Mouse (Mus musculus): Measurements from ENCODE around the gene 4921524J17Rik. TPM values are rescaled to one million over a fixed set of nuclear protein-coding genes. Genes with fewer than 3 reads are reported as not detected.

4921524J17Rik gene
- 34.7 and 41.9 TPM in 2 replicates for polyA plus RNA-seq (2012)

DNA sequence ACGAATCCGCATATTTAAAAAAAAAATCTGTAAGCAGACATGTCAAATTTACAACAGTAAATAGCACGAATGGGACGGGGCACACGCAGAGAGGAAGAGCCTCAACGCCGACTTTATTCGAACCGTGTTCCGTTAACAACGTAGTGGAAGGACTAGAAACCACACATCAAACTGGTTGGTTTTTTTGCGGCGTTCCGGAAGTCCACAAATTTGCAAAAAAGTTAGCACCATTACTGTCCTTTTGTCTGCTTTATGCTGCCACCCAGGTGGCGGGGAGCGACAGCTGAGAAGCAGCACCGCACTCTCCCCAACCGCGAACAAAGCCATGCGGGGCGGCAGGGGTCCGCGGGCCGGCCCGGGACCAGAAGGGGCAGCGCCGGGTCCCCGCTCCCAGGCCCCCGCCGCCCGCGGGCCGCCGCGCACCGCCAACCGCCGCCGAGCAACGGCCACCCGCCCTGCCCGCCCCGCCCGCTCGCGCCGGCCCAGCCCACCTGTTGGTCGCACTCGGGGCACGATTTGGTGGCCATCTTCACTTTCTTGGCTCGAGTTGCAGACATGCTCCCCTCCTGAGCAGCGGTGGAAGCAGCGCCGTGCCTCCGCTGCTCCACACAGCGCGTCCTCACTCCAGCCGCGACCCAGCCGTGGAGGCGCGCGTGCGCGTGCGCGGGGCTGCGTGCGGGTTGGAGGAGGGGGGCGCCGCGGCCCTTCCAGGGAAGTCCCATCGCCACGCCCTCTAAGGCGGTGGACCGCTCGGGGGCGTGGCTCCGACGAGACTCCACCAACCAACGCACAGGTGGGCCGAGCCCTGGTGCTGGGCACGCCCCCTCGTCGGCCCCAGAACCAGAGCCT, at the start of gene 4921524J17Rik:
Gene 4921524J17Rik, minus strand, starts transcription at position 666 of the 849 bp plus-strand sequence.
- no peak for TF ChIP-seq GATA1 (IDR thresholded peaks at IDR 0.05; ENCODE audit: low read length)

DNA sequence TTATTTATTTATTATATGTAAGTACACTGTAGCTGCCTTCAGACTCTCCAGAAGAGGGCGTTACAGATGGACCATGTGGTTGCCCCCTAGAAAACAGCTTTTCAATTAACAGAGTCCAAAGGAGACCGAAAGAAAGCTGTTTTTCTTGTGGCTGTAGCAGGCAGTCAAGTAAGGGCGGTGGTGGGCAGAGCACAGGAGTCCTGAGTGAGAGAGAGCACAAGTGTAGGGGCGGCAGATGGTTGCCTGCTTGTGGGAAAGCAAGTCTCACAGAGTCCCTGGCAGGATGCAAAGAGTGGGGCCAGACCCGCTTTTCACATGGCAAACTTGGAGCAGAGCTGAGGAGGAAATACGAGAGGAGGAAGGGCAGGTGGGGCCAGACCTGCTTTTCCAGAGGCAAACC, 49.8 kb upstream of the 4921524J17Rik start:
- TF ChIP-seq GATA1 (IDR thresholded peaks at IDR 0.05; ENCODE audit: low read length): no peak

DNA sequence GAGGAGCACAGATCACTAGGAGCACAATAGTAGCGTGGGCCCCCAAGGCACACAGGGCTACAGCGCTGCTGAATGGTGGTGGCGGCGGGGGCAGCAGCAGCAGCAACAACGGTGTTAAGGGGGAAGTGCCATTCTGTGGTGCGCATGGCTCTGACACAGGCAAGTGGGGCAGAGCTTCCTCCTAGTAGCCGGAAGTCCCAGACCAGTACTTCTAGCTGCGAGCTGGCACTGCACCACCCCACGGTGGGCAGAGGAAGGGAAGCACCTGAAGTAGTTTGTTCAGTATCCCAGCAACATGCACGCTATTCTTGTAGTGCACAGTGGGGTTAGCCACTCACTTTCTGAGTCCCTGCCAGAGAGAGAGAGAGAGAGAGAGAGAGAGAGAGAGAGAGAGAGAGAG, 49.3 kb upstream of the 4921524J17Rik start:
- no peak for TF ChIP-seq GATA1 (IDR thresholded peaks at IDR 0.05; ENCODE audit: low read length)

DNA sequence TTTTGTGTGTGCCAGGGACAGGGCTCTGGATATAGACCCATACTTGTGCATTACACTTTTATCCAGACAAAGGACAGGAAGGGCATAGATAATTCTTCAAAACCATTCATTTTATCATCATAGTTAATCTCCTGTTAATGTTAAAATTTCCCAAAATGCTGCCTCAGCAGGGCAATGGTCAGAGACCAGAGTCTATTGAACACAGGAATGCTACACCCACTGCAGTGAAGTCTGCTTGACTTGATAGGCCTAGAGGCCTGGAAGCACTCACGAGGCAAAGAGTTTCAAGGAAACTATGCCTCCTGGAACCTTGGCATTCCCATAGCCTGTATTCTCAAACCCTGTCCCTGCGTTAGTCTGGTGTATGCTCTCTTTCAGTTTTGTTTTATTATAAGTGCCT, 47.1 kb upstream of the 4921524J17Rik start:
- TF ChIP-seq GATA1 (IDR thresholded peaks at IDR 0.05; ENCODE audit: low read length): no peak

DNA sequence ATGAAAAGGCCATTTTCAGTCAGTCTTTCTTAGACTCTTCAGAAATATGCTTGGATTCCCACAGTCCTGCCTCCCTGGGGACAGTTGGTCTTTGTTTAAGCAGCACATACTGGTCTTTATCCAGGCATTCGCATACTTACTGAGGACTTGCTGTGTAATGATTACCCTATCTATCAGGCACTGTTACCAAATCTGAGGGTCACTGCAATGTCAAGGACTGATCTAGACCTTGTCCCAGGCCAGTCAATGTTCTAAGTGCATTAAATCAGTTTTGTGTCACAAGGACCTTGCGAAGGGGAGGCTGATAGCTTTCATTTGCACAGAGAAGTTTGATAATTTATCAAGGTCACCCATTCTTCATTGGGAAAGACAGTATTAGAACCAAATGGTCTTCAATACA, 45.8 kb upstream of the 4921524J17Rik start:
- no peak for TF ChIP-seq GATA1 (IDR thresholded peaks at IDR 0.05; ENCODE audit: low read length)

DNA sequence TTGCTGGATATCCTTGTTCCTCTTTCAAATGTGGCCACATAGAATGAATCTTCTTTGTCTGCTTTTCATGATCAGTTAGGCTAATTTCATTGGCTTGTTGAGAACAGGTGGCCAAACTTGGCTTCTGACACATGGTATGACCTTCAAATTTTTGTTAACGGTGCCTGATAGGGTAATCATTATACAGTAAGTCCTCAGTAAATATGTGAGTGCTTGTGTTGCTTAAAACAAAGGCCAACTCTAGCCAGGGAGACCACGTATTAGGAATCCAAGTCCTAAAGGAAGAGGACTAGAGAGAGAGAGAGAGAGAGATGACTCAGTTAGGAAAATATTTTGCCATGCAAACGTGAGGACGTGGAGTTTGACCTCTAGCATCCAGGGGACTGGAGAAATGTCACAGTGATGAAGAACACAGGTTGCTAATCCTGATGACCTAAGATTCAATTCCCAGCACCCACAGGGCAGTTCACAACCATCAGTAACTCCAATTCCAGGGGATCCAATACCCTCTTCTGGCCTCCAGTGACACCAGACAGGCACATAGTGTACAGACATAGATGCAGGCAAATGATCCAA, 44.4 kb upstream of the 4921524J17Rik start:
- TF ChIP-seq GATA1 (IDR thresholded peaks at IDR 0.05; ENCODE audit: low read length): no peak

DNA sequence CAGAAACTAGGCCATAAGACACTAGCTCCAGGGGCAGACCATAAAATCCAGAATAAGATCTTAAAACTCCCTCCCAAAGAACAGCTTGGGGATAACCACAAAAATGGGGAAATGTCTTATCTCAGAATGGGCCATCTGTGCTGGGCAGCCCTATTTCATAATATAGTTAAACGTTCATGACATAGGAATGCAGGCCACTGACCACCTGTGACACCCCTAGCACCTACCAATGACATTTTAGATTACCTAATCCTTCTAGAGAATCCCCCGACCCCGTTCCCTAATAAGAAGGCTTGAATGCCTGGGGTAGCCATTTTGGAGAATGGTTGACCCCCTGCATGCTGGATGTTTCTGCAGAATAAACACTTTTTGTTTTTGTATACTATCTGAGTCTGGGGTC, 42.3 kb upstream of the 4921524J17Rik start:
- no peak for TF ChIP-seq GATA1 (IDR thresholded peaks at IDR 0.05; ENCODE audit: low read length)

DNA sequence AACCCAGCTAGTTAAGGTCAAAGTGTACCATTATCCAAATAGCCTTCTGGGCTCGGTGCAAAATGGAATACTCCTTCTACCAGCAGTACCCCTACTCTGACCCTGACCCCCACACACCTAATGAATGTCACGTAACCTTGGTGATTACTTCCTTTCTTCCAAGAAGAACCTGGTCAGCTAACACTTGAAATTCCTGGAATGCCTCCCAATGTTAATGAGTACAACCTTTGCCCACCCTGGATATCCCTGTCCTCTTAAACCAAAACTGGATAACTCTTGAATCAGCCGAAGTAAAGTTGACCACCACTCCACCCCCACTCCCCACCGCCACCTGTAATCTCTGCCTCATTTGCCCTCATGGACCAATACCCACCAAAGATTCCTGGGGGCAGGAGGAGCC, 40.6 kb upstream of the 4921524J17Rik start:
- no peak for TF ChIP-seq GATA1 (IDR thresholded peaks at IDR 0.05; ENCODE audit: low read length)

DNA sequence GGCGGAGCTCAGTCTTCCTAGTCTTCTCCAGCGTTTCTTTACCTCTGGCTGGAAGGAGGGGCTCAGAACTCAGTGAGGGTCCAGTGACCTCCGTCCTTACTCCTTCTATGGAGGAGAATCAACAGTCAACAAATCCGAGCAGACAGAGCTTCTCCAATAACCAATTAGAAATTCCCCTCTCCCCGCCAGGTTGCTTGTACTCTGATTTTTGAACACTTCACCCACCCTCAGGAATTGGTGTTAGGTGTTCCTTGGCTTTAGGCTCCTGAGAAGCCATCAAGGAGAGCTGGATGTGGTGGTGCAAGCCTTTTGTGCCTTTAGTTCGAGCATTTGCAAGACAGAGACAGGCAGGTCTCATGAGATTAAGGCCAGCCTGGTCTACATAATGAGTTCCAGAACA, 40.2 kb upstream of the 4921524J17Rik start:
- no peak for TF ChIP-seq GATA1 (IDR thresholded peaks at IDR 0.05; ENCODE audit: low read length)

DNA sequence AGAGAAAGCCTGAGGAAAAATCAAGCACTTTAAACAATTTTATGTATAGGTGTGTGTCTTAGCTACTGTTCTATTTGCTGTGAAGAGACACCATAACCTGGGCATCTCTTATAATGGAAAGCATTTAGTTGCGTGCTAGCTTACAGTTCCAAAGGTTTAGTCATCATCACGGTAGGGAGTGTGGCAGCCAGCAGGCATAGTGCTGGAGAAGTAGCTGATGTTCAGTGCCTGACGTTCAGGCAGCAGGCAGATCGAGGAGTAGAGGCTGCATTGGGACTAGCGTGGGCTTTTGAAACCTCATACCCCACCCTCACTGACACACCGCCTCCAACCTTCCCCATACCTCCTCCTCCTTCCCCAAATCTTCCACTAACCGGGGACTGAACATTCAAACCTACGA, 38.1 kb upstream of the 4921524J17Rik start:
- TF ChIP-seq GATA1 (IDR thresholded peaks at IDR 0.05; ENCODE audit: low read length): no peak

DNA sequence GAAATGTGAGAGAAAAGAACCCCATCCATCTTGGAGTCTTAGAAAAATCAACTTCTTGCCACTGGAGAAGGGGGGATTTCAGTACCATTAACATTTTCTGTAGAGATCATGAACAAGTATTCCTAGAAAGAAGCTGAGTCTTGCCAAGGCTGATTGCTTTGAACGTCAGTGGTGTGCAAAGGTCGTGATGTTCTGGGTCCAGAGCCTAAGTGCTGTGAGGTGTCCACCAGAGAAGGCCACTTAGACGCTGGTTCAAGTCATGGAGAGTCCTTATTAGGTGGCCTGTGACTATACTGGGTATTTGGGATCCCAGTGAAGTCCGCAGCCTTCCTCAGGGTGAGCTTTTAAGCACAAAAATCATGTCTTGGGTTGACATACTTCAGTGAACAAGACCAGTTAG, 33.4 kb upstream of the 4921524J17Rik start:
- TF ChIP-seq GATA1 (IDR thresholded peaks at IDR 0.05; ENCODE audit: low read length): no peak

DNA sequence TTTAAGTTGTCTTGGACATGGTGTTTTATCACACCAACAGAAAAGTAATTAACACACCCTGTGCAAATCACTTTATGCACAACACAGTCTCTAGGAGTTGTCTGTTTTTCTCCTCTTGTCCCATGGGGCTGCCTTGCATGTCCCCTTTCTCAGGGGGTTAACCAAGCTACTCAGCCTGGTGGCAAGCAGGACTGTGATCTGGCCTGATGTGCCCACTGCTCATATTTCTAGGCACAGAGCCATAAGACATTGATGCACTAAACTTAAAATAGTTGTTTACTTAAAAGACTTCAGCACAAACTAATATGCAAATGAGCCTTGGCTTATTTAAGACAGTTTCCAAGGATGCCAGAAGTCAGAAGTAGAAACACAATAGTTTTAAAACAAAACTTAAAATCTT, 31.7 kb upstream of the 4921524J17Rik start:
- no peak for TF ChIP-seq GATA1 (IDR thresholded peaks at IDR 0.05; ENCODE audit: low read length)

DNA sequence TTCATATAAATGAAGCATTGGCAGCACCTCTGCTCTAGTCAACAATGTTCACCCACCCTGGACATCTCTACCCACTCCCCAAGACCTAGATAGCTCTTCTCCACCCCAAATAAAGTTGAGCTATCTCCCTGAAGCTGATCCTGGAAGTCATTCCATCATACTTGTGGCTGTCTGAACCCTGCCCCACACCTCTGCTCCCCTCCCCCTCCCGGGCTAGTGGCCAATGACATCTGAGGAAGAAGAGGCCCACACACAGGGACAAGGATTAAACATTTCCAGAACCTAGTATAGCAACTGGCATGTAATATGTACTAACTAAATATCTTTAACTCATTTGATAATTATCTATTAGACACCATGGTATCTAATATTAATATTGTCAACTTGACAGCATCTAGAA, 29.8 kb upstream of the 4921524J17Rik start:
- TF ChIP-seq GATA1 (IDR thresholded peaks at IDR 0.05; ENCODE audit: low read length): no peak

DNA sequence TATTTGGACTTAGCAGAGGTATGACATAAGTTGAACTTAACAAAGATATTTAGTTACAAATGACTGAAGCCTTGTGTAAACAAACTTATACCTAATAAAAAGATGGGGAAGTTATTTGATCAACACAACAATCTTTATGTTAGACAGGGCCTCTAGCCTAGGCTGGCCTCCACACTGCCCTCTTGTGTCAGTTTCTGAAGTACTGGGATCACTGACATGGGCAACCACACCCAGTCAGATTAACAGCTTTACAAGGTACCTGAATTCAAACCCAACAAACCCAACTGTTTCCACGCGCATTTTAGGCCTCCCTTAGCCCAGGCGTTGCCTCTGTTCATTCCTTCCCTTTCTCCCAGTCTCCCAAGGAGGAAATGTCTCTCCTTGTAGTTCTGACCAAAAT, 28.7 kb upstream of the 4921524J17Rik start:
- TF ChIP-seq GATA1 (IDR thresholded peaks at IDR 0.05; ENCODE audit: low read length): no peak

DNA sequence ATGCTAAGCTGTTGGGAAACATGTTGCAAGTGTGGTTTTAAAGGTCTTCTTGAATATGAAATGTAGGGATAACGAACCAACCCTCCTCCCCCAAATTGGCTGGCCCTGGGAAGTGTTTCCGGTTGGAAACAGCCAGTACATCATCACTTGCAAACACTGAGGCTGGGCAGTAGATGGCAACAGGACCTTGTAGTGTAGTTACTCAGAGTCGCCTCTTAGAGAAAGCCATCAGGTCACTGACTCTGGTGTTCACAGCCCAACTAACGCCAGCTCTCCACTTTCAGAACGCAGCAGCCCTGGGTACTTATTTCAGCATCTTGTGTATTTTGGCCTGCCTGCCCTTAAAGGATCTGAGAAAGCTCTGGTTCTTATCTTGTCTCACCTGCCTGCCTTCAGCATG, 28.2 kb upstream of the 4921524J17Rik start:
- TF ChIP-seq GATA1 (IDR thresholded peaks at IDR 0.05; ENCODE audit: low read length): no peak

DNA sequence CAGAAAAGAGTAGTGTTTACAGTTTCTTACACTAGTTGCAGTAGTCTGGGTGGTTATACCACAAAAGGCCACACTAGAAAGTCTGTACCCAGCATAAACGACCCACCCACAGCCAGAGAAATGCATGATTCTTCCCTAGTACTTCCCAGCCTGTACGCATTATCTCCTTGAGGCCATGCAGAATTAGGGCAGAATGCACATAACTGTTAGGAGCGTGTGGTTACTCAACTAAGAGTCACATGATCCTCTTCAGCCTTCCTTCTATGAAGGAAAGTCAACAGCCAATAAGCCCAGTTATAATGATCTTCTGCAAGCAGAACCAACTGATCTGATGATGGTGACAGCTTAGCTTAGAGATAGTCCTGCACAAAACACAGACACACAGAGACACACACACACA, 26.9 kb upstream of the 4921524J17Rik start:
- TF ChIP-seq GATA1 (IDR thresholded peaks at IDR 0.05; ENCODE audit: low read length): no peak

DNA sequence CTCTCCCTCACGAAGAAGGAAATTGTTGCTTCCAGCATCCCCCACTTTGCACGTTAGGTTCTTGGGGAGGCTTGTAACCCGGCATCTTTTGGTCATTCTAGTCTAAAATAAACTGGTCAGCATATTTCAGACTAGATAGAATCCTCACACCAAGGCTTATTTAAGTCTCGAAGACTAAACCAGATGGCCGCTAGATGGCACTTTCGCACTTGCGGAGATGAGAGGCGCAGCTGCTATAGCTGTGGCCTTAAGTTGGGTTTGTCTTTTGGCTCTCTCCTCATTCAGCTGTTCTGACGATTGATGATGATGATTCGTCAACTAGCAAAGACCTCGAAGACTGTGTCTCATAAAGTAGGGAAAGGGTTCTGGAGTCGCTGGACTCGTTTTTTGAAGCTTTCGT, 23.9 kb upstream of the 4921524J17Rik start:
- no peak for TF ChIP-seq GATA1 (IDR thresholded peaks at IDR 0.05; ENCODE audit: low read length)
